Mouse (Mus musculus): ENCODE results near the gene Cfi.

GRCm38 (mm10) chr3:129901271-129901809, 65.7 kb downstream of the Cfi start, which contains the start of gene Casp6:
- TF ChIP-seq POLR2A (IDR thresholded peaks at IDR 0.05; ENCODE audit: borderline replicate concordance, extremely low read depth, low read depth, low read length) (peak; percentile 61; the same call in 1 of the 2 replicates), CTCF (IDR thresholded peaks at IDR 0.05; ENCODE audit: insufficient read depth, low read length) (no peak)

Data from lung, adult 2 months (tissue).